Mouse (Mus musculus) frontal cortex, postnatal 10 days (tissue): ENCODE measurements around the gene Ldah.

ENCODE experiments used
- DNase-seq, 2 experiments: peaks; one replicate each; pipeline ENCODE4 v3.0.0; 2022; ENCODE audit warnings: low spot score in 2 of 2, mixed read lengths in 1 of 2

Ldah gene

GRCm38 (mm10) chr12:8313270-8313771 is 105.4 kb downstream of the Ldah start, which contains the start of gene Hs1bp3:
Hs1bp3 (plus strand) TSS chr12:8313432.
- DNase-seq = peak; percentile 61 to 84

GRCm38 (mm10) chr12:8313773-8314172 is 105.9 kb downstream of the Ldah start:
- DNase-seq = no peak

- no peak for DNase-seq
Observed at GRCm38 (mm10) chr12:8316541-8316940, 108.6 kb downstream of the Ldah start.

GRCm38 (mm10) chr12:8320084-8320713 is 112.3 kb downstream of the Ldah start:
- peak in 1 of 2 experiments; percentile 80 for DNase-seq

- DNase-seq = no peak
Observed at GRCm38 (mm10) chr12:8321506-8321905, 113.6 kb downstream of the Ldah start.

- DNase-seq = no peak
Observed at GRCm38 (mm10) chr12:8324086-8324485, 116.2 kb downstream of the Ldah start.

GRCm38 (mm10) chr12:8325245-8325942 is 117.5 kb downstream of the Ldah start:
- DNase-seq = no peak

GRCm38 (mm10) chr12:8325943-8326522 is 118.1 kb downstream of the Ldah start:
- DNase-seq = no peak

- DNase-seq = peak; percentile 90 to 95
Observed at GRCm38 (mm10) chr12:8326825-8327674, 119.1 kb downstream of the Ldah start.

GRCm38 (mm10) chr12:8327675-8328053 is 119.8 kb downstream of the Ldah start:
- no peak for DNase-seq

GRCm38 (mm10) chr12:8329236-8329635 is 121.3 kb downstream of the Ldah start:
- no peak for DNase-seq

- no peak for DNase-seq
Observed at GRCm38 (mm10) chr12:8331489-8332173, 123.7 kb downstream of the Ldah start.

GRCm38 (mm10) chr12:8332174-8332542 is 124.3 kb downstream of the Ldah start:
- no peak for DNase-seq

- DNase-seq = no peak
Observed at GRCm38 (mm10) chr12:8333617-8334016, 125.7 kb downstream of the Ldah start.

GRCm38 (mm10) chr12:8334261-8334660 is 126.4 kb downstream of the Ldah start:
- no peak for DNase-seq
